Mouse (Mus musculus) hindbrain, embryonic 11.5 days (tissue): ENCODE measurements around the gene Gm17654. TPM values are rescaled to one million over a fixed set of nuclear protein-coding genes. Genes with fewer than 3 reads are reported as not detected.
"Not testable (repeated sequence)": the region's sequence is repeated elsewhere in the genome, so short reads cannot be mapped to it uniquely, and the experiment has no call there.

Experiments used
- ATAC-seq: fragments of 200-750 bp; cut with Nextera tagmentation; 2 replicates; pipeline ENCODE4 v1.8.0; 2017; ENCODE audit warnings: mild to moderate bottlenecking, moderate TSS enrichment, moderate library complexity; ENCODE audit not compliant: low FRiP score
- DNase-seq: peaks from one replicate; pipeline ENCODE4 v3.0.0-alpha.2; 2015; ENCODE audit warnings: low spot score
- H3K27ac ChIP-seq: fragments of 300-500 bp; sonication (generic); 2 replicates; pipeline ENCODE4 v1.5.1; 2014; ENCODE audit warnings: mild to moderate bottlenecking, low read depth, low read length
- H3K27me3 ChIP-seq: fragments of 300-500 bp; sonication (generic); 2 replicates; pipeline ENCODE4 v1.6.1; 2014; ENCODE audit warnings: mild to moderate bottlenecking, low read length, moderate library complexity, mixed read lengths; ENCODE audit not compliant: control insufficient read depth, insufficient read depth
- H3K36me3 ChIP-seq: fragments of 300-500 bp; sonication (generic); 2 replicates; pipeline ENCODE4 v1.6.1; 2014; ENCODE audit warnings: mild to moderate bottlenecking, low read length, moderate library complexity, mixed read lengths; ENCODE audit not compliant: control insufficient read depth, insufficient read depth
- H3K4me1 ChIP-seq: fragments of 300-500 bp; sonication (generic); replicated peaks from 2 replicates; pipeline ENCODE4 v1.6.1; 2014; ENCODE audit warnings: low read length, mixed read lengths; ENCODE audit not compliant: control insufficient read depth, insufficient read depth
- H3K4me2 ChIP-seq: fragments of 300-500 bp; sonication (generic); replicated peaks from 2 replicates; pipeline ENCODE4 v1.6.1; 2014; ENCODE audit warnings: mild to moderate bottlenecking, low read depth, low read length
- H3K4me3 ChIP-seq: fragments of 300-500 bp; sonication (generic); 2 replicates; pipeline ENCODE4 v1.5.1; 2014; ENCODE audit warnings: low read depth, low read length
- H3K9ac ChIP-seq: fragments of 300-500 bp; sonication (generic); 2 replicates; pipeline ENCODE4 v1.6.1; 2014; ENCODE audit warnings: low read depth, low read length
- H3K9me3 ChIP-seq: fragments of 300-500 bp; sonication (generic); 2 replicates; pipeline ENCODE4 v1.6.1; 2016; ENCODE audit warnings: low read length; ENCODE audit not compliant: control insufficient read depth
- WGBS: fragments of 180-500 bp; shearing (Covaris S2); extraction: QIAGEN DNeasy Blood & Tissue Kit; methylation state at CpG from one replicate; pipeline ENCODE4 v1.1.7; 2014; 5-methylcytosine and 5-hydroxymethylcytosine counted together
- polyA plus RNA-seq: library from polyadenylated mRNA; unstranded; fragments of >200 nt; fragmentation: Nextera tagmentation; extraction: Ambion mirVana; gene quantifications from 2 replicates; pipeline ENCODE4 v1.2.1, GENCODE M21; 2014

Gm17654 gene
- polyA plus RNA-seq, 1 experiment from 2014 or later = not detected

- peak; percentile 0 for DNase-seq
- 33% methylated on average over 8 of the region's 15 CpGs for WGBS
- H3K9ac ChIP-seq, H3K27ac ChIP-seq, H3K4me2 ChIP-seq, H3K27me3 ChIP-seq, H3K36me3 ChIP-seq, H3K9me3 ChIP-seq, ATAC-seq, H3K4me1 ChIP-seq, H3K4me3 ChIP-seq: not testable (repeated sequence)
Measured at GRCm38 (mm10) chr14:43531052-43532010, 47.6 kb downstream of the Gm17654 start.

Other genes starting within 250 kb of the Gm17654 start
- gene 1700001F09Rik, start 231.3 kb downstream of the Gm17654 start, polyA plus RNA-seq = 0.20 TPM in 1 of 2 replicates, not detected in the other
- not detected in 2 replicates for gene Gm8138, start 162.8 kb downstream of the Gm17654 start, polyA plus RNA-seq
- gene Gm5799, start 35.6 kb downstream of the Gm17654 start, polyA plus RNA-seq = not detected in 2 replicates
- gene Gm10375, start 28.9 kb upstream of the Gm17654 start, polyA plus RNA-seq = not detected in 2 replicates
- gene Gm8165, start 98.1 kb upstream of the Gm17654 start, polyA plus RNA-seq = not detected in 2 replicates
- 1.6 TPM in 2 replicates for gene Gm7324, start 118.7 kb upstream of the Gm17654 start, polyA plus RNA-seq
- gene Gm16506, start 148.3 kb upstream of the Gm17654 start, polyA plus RNA-seq = not detected in 2 replicates
- not detected in 2 replicates for gene Gm6526, start 168.7 kb upstream of the Gm17654 start, polyA plus RNA-seq
- gene Gm8180, start 205.6 kb upstream of the Gm17654 start, polyA plus RNA-seq = not detected in 2 replicates